Mouse (Mus musculus) heart, adult 2 months (tissue): ENCODE measurements around the gene Zbtb9. TPM values are rescaled to one million over a fixed set of nuclear protein-coding genes. Genes with fewer than 3 reads are reported as not detected.

Source experiments
- DNase-seq, 2 experiments: peaks; one replicate each; pipeline ENCODE4 v3.0.0; 2021
- H3K27ac ChIP-seq: fragments of 200-600 bp; 2 replicates; pipeline ENCODE4 v1.8.1; 2022
- H3K27me3 ChIP-seq: fragments of 200-500 bp; 2 replicates; pipeline ENCODE4 v1.6.1; 2012; ENCODE audit warnings: mild to moderate bottlenecking, low read length, inconsistent platforms, mixed read lengths; ENCODE audit not compliant: control insufficient read depth, insufficient read depth
- H3K36me3 ChIP-seq: fragments of 200-500 bp; 2 replicates; pipeline ENCODE4 v1.6.1; 2012; ENCODE audit warnings: low read length, inconsistent platforms; ENCODE audit not compliant: control insufficient read depth, insufficient read depth
- H3K4me1 ChIP-seq: fragments of 200-500 bp; 2 replicates; pipeline ENCODE4 v1.6.1; 2011; ENCODE audit warnings: low read length; ENCODE audit not compliant: control insufficient read depth, insufficient read depth
- H3K4me3 ChIP-seq: fragments of 200-600 bp; 2 replicates; pipeline ENCODE4 v1.8.1; 2022
- H3K79me2 ChIP-seq: fragments of 200-500 bp; replicated peaks from 2 replicates; pipeline ENCODE4 v1.6.1; 2012; ENCODE audit warnings: mild to moderate bottlenecking, inconsistent platforms, low read length, moderate library complexity, mixed read lengths; ENCODE audit not compliant: control insufficient read depth, insufficient read depth
- H3K9ac ChIP-seq: fragments of 200-500 bp; 2 replicates; pipeline ENCODE4 v1.6.1; 2012; ENCODE audit warnings: low read depth, mild to moderate bottlenecking, control low read depth, inconsistent platforms, low read length, mixed read lengths
- CTCF ChIP-seq: fragments of 200-600 bp; IDR thresholded peaks from 2 replicates; pipeline ENCODE4 v1.8.1; 2022; ENCODE audit warnings: antibody characterized with exemption, mild to moderate bottlenecking, moderate library complexity
- EP300 ChIP-seq: fragments of 200-500 bp; IDR thresholded peaks from 2 replicates; pipeline ENCODE4 v1.6.1; 2011; ENCODE audit warnings: low read depth, low read length, control low read depth; ENCODE audit not compliant: insufficient read depth
- POLR2A ChIP-seq: fragments of 200-500 bp; IDR thresholded peaks from 2 replicates; pipeline ENCODE4 v1.6.1; 2011; ENCODE audit warnings: mild to moderate bottlenecking, low read depth, low read length, control low read depth; ENCODE audit not compliant: insufficient read depth
- WGBS: fragments of 180-500 bp; shearing (Covaris S2); methylation state at CpG from one replicate; pipeline ENCODE4 v1.1.7; 2018; 5-methylcytosine and 5-hydroxymethylcytosine counted together
- intact Hi-C: fragments of 180-260 bp; cut with DNase I; formaldehyde crosslinking; loops from one replicate; pipeline ENCODE4 v1.15.1; 2025
- polyA plus RNA-seq: library from polyadenylated mRNA; depleted of rRNA; stranded (reverse); fragments of >200 nt; gene quantifications from 2 replicates; pipeline ENCODE4 v1.2.3, GENCODE M21; 2012
- total RNA-seq, 2 experiments: library from RNA; stranded (reverse); gene quantifications; 2 replicates each; pipeline ENCODE4 v1.2.3; 2021

Zbtb9 gene
- total and polyA plus RNA-seq, 3 experiments = 1.5 to 3.5 (median 2.4) TPM

GRCm38 (mm10) chr17:26938731-26939130 lies 34.2 kb upstream of the Zbtb9 start:
- peak overlapping the region; percentile 92 for H3K27ac ChIP-seq
- no peaks in the 10 kb centered on the region for H3K79me2 ChIP-seq
- peak overlapping the region; percentile 69 for H3K4me3 ChIP-seq
- no peak for DNase-seq
- H3K27me3 ChIP-seq = no peaks in the 10 kb centered on the region
- TF ChIP-seq CTCF (no peak), EP300 (no peak), POLR2A (no peak)
- under 1% methylated on average over 22 of the region's 22 CpGs for WGBS
- peaks cover 5% of the 10 kb centered on the region for H3K4me1 ChIP-seq
- intact Hi-C loops = loop anchor here (2.0 kb wide), 1 partner anchor 34 kb away; the partner anchor contains the start of gene Zbtb9
- H3K9ac ChIP-seq = peak overlapping the region; percentile 67
- H3K36me3 ChIP-seq = no peaks in the 10 kb centered on the region; the same call in 1 of the 2 replicates

- TF ChIP-seq CTCF (no peak), EP300 (no peak), POLR2A (peak; percentile 90)
- H3K36me3 ChIP-seq = no peaks in the 10 kb centered on the region
- DNase-seq = peak; percentile 99 to 100
- H3K9ac ChIP-seq = peak within 1 kb of the TSS; percentile 93
- peak within 1 kb of the TSS; percentile 69 for H3K4me3 ChIP-seq
- under 1% methylated on average over 70 of the region's 70 CpGs for WGBS
- H3K79me2 ChIP-seq = no peaks in the 10 kb centered on the region
- intact Hi-C loops = loop anchor here (2.0 kb wide), 1 partner anchor 33 kb away; the partner anchor contains the start of gene Zbtb9
- H3K4me1 ChIP-seq = peaks cover 5% of the 10 kb centered on the region
- H3K27ac ChIP-seq = peak within 1 kb of the TSS; percentile 94
- H3K27me3 ChIP-seq = no peaks in the 10 kb centered on the region
Measured at GRCm38 (mm10) chr17:26939178-26939972, 33.6 kb upstream of the Zbtb9 start, which contains the start of gene Cuta. Gene Cuta, minus strand, starts transcription at chr17:26939569.

GRCm38 (mm10) chr17:26939973-26940300 lies 33.0 kb upstream of the Zbtb9 start:
- no peaks in the 10 kb centered on the region for H3K36me3 ChIP-seq
- peak overlapping the region; percentile 69 for H3K4me3 ChIP-seq
- peaks cover 5% of the 10 kb centered on the region for H3K4me1 ChIP-seq
- H3K79me2 ChIP-seq = no peaks in the 10 kb centered on the region
- peak overlapping the region; percentile 94 for H3K27ac ChIP-seq
- 3% methylated on average over 3 of the region's 3 CpGs for WGBS
- intact Hi-C loops = loop anchor here (2.0 kb wide), 1 partner anchor 33 kb away; the partner anchor contains the start of gene Zbtb9
- no peaks in the 10 kb centered on the region for H3K27me3 ChIP-seq
- TF ChIP-seq EP300 (no peak), POLR2A (no peak), CTCF (no peak)
- no peak for DNase-seq
- peak overlapping the region; percentile 93 for H3K9ac ChIP-seq

- no peak for DNase-seq
- Histone ChIP-seq H3K4me3 (peak within 1 kb of the TSS; percentile 69), H3K4me1 (peaks cover 5% of the 10 kb centered on the region), H3K27me3 (no peaks in the 10 kb centered on the region), H3K79me2 (no peaks in the 10 kb centered on the region), H3K36me3 (no peaks in the 10 kb centered on the region), H3K9ac (peak within 1 kb of the TSS; percentile 93; the same call in 1 of the 2 replicates), H3K27ac (peak within 1 kb of the TSS; percentile 94)
- no peak for TF ChIP-seq CTCF
- no peak for TF ChIP-seq EP300
- no peak for TF ChIP-seq POLR2A
- intact Hi-C loops = no loop called here
- WGBS = 8% methylated on average over 20 of the region's 24 CpGs
Measured at GRCm38 (mm10) chr17:26941031-26941789, 31.8 kb upstream of the Zbtb9 start, which contains the start of gene Syngap1. Gene Syngap1, plus strand, starts transcription at chr17:26941253.

- H3K79me2 ChIP-seq = no peaks in the 10 kb centered on the region
- H3K27ac ChIP-seq = no peak overlapping the region
- H3K27me3 ChIP-seq = no peaks in the 10 kb centered on the region
- intact Hi-C loops = no loop called here
- H3K4me3 ChIP-seq = no peak overlapping the region
- WGBS = 28% methylated on average over 4 of the region's 4 CpGs
- no peaks in the 10 kb centered on the region for H3K36me3 ChIP-seq
- TF ChIP-seq POLR2A (no peak), CTCF (no peak), EP300 (no peak)
- H3K4me1 ChIP-seq = peaks cover 5% of the 10 kb centered on the region
- no peak for DNase-seq
- no peak overlapping the region for H3K9ac ChIP-seq
Measured at GRCm38 (mm10) chr17:26941841-26942570, 31.0 kb upstream of the Zbtb9 start.
